Mouse (Mus musculus) forebrain, postnatal 0 days (tissue): ENCODE measurements around the gene Zscan2. TPM values are rescaled to one million over a fixed set of nuclear protein-coding genes. Genes with fewer than 3 reads are reported as not detected.

ENCODE experiments used
- ATAC-seq: fragments of 200-750 bp; cut with Nextera tagmentation; 2 replicates; pipeline ENCODE4 v1.8.0; 2017; ENCODE audit warnings: mild to moderate bottlenecking, moderate library complexity
- DNase-seq: peaks from one replicate; pipeline ENCODE4 v3.0.0-alpha.2; 2015
- H3K27ac ChIP-seq: fragments of 300-500 bp; sonication (generic); 2 replicates; pipeline ENCODE4 v1.5.1; 2014; ENCODE audit warnings: low read depth, mild to moderate bottlenecking, antibody characterized with exemption, low read length, moderate library complexity, mixed read lengths
- H3K27me3 ChIP-seq: fragments of 300-500 bp; sonication (generic); 2 replicates; pipeline ENCODE4 v1.6.1; 2014; ENCODE audit warnings: mild to moderate bottlenecking, low read length, mixed read lengths; ENCODE audit not compliant: insufficient read depth
- H3K36me3 ChIP-seq: fragments of 300-500 bp; sonication (generic); 2 replicates; pipeline ENCODE4 v1.6.1; 2014; ENCODE audit warnings: mild to moderate bottlenecking, moderate library complexity; ENCODE audit not compliant: insufficient read depth
- H3K4me1 ChIP-seq: fragments of 300-500 bp; sonication (generic); 2 replicates; pipeline ENCODE4 v1.6.1; 2014; ENCODE audit warnings: antibody characterized with exemption; ENCODE audit not compliant: insufficient read depth
- H3K4me2 ChIP-seq: fragments of 300-500 bp; sonication (generic); 2 replicates; pipeline ENCODE4 v1.6.1; 2014; ENCODE audit warnings: low read depth, mild to moderate bottlenecking, moderate library complexity
- H3K4me3 ChIP-seq: fragments of 300-500 bp; sonication (generic); 2 replicates; pipeline ENCODE4 v1.5.1; 2014; ENCODE audit warnings: low read depth, low read length, mixed read lengths
- H3K9ac ChIP-seq: fragments of 300-500 bp; sonication (generic); 2 replicates; pipeline ENCODE4 v1.6.1; 2014; ENCODE audit warnings: mild to moderate bottlenecking
- H3K9me3 ChIP-seq: fragments of 300-500 bp; sonication (generic); 2 replicates; pipeline ENCODE4 v1.6.1; 2016; ENCODE audit warnings: low read length
- CTCF ChIP-seq: sonication (generic); IDR thresholded peaks from 2 replicates; pipeline ENCODE4 v1.5.1; 2016; ENCODE audit warnings: antibody characterized with exemption, control low read depth, low read depth
- WGBS: fragments of 180-500 bp; shearing (Covaris S2); extraction: QIAGEN DNeasy Blood & Tissue Kit; methylation state at CpG from one replicate; pipeline ENCODE4 v1.1.7; 2014; 5-methylcytosine and 5-hydroxymethylcytosine counted together
- polyA plus RNA-seq: library from polyadenylated mRNA; unstranded; fragments of >200 nt; fragmentation: Nextera tagmentation; extraction: Ambion mirVana; gene quantifications from 2 replicates; pipeline ENCODE4 v1.2.1, GENCODE M21; 2015
- total RNA-seq: library from RNA; depleted of rRNA; stranded (reverse); fragments of >200 nt; gene quantifications from 2 replicates; pipeline ENCODE4 v1.2.3, GENCODE M21; 2014

Zscan2 gene
- total and polyA plus RNA-seq, 2 experiments from 2014 or later: 3.3 to 38.3 TPM

GRCm38 (mm10) chr7:80843910-80844640 lies 16.6 kb upstream of the Zscan2 start:
- H3K9me3 ChIP-seq: no peaks in the 10 kb centered on the region
- H3K4me2 ChIP-seq: no peak overlapping the region
- 90% methylated on average over 8 of the region's 8 CpGs for WGBS
- no peaks in the 10 kb centered on the region for H3K4me1 ChIP-seq
- H3K4me3 ChIP-seq: no peak overlapping the region
- DNase-seq: no peak
- H3K27me3 ChIP-seq: no peaks in the 10 kb centered on the region
- TF ChIP-seq CTCF: no peak
- H3K9ac ChIP-seq: no peak overlapping the region
- no peak for ATAC-seq
- H3K27ac ChIP-seq: no peak overlapping the region
- no peaks in the 10 kb centered on the region for H3K36me3 ChIP-seq

GRCm38 (mm10) chr7:80844691-80845090 lies 16.0 kb upstream of the Zscan2 start:
- Histone ChIP-seq H3K27me3 (no peaks in the 10 kb centered on the region), H3K36me3 (no peaks in the 10 kb centered on the region), H3K4me3 (no peak overlapping the region), H3K9ac (no peak overlapping the region), H3K4me2 (no peak overlapping the region), H3K9me3 (no peaks in the 10 kb centered on the region), H3K27ac (no peak overlapping the region), H3K4me1 (no peaks in the 10 kb centered on the region)
- WGBS: 95% methylated on average over 12 of the region's 12 CpGs
- DNase-seq: no peak
- TF ChIP-seq CTCF: no peak
- no peak for ATAC-seq

GRCm38 (mm10) chr7:80845621-80846279 lies 15.0 kb upstream of the Zscan2 start:
- Histone ChIP-seq H3K27ac (no peak overlapping the region), H3K9me3 (no peaks in the 10 kb centered on the region), H3K36me3 (no peaks in the 10 kb centered on the region), H3K4me2 (no peak overlapping the region), H3K4me1 (no peaks in the 10 kb centered on the region), H3K27me3 (no peaks in the 10 kb centered on the region), H3K9ac (no peak overlapping the region), H3K4me3 (no peak overlapping the region)
- no peak for ATAC-seq
- WGBS: 76% methylated on average over 15 of the region's 15 CpGs
- no peak for DNase-seq
- TF ChIP-seq CTCF: no peak

GRCm38 (mm10) chr7:80846280-80846678 lies 14.4 kb upstream of the Zscan2 start:
- Histone ChIP-seq H3K36me3 (no peaks in the 10 kb centered on the region), H3K27me3 (no peaks in the 10 kb centered on the region), H3K9me3 (no peaks in the 10 kb centered on the region), H3K9ac (no peak overlapping the region), H3K4me1 (no peaks in the 10 kb centered on the region), H3K27ac (no peak overlapping the region), H3K4me2 (no peak overlapping the region), H3K4me3 (no peak overlapping the region)
- TF ChIP-seq CTCF: no peak
- WGBS: 87% methylated on average over 10 of the region's 10 CpGs
- ATAC-seq (no peak), DNase-seq (no peak)

- H3K27ac ChIP-seq: no peak overlapping the region
- no peaks in the 10 kb centered on the region for H3K4me1 ChIP-seq
- DNase-seq (no peak), ATAC-seq (no peak)
- no peaks in the 10 kb centered on the region for H3K9me3 ChIP-seq
- no peak overlapping the region for H3K4me2 ChIP-seq
- H3K9ac ChIP-seq: no peak overlapping the region
- 89% methylated on average over 5 of the region's 5 CpGs for WGBS
- no peaks in the 10 kb centered on the region for H3K36me3 ChIP-seq
- H3K4me3 ChIP-seq: no peak overlapping the region
- H3K27me3 ChIP-seq: no peaks in the 10 kb centered on the region
- TF ChIP-seq CTCF: no peak
Measured at GRCm38 (mm10) chr7:80846709-80847108, 14.0 kb upstream of the Zscan2 start.

GRCm38 (mm10) chr7:80849267-80849666 lies 11.5 kb upstream of the Zscan2 start:
- Histone ChIP-seq H3K9ac (no peak overlapping the region), H3K9me3 (no peaks in the 10 kb centered on the region), H3K4me3 (no peak overlapping the region), H3K4me2 (no peak overlapping the region), H3K27me3 (no peaks in the 10 kb centered on the region), H3K36me3 (no peaks in the 10 kb centered on the region), H3K4me1 (no peaks in the 10 kb centered on the region), H3K27ac (no peak overlapping the region)
- ATAC-seq (no peak), DNase-seq (no peak)
- TF ChIP-seq CTCF: no peak
- WGBS: 82% methylated on average over 2 of the region's 2 CpGs

GRCm38 (mm10) chr7:80849710-80850109 lies 11.0 kb upstream of the Zscan2 start:
- Histone ChIP-seq H3K36me3 (no peaks in the 10 kb centered on the region), H3K4me3 (no peak overlapping the region), H3K9ac (no peak overlapping the region), H3K9me3 (no peaks in the 10 kb centered on the region), H3K27ac (no peak overlapping the region), H3K4me1 (no peaks in the 10 kb centered on the region), H3K4me2 (no peak overlapping the region), H3K27me3 (no peaks in the 10 kb centered on the region)
- peak; percentile 93 for TF ChIP-seq CTCF
- DNase-seq: peak; percentile 79
- ATAC-seq: peak; percentile 72
- 31% methylated on average over 4 of the region's 4 CpGs for WGBS
